Mouse (Mus musculus) gonadal fat pad, adult 2 months (tissue): ENCODE measurements around the gene Prpmp5. TPM values are rescaled to one million over a fixed set of nuclear protein-coding genes. Genes with fewer than 3 reads are reported as not detected.
"Not testable (repeated sequence)": the region's sequence is repeated elsewhere in the genome, so short reads cannot be mapped to it uniquely, and the experiment has no call there.

Source experiments
- DNase-seq: peaks from one replicate; pipeline ENCODE4 v3.0.0-alpha.2; 2012; ENCODE audit warnings: low read depth
- polyA plus RNA-seq: library from polyadenylated mRNA; depleted of rRNA; stranded (reverse); fragments of >200 nt; gene quantifications from 2 replicates; pipeline ENCODE4 v1.2.3, GENCODE M21; 2012; rRNA removed

Gene Prpmp5
- polyA plus RNA-seq: not detected in 2 replicates

DNA sequence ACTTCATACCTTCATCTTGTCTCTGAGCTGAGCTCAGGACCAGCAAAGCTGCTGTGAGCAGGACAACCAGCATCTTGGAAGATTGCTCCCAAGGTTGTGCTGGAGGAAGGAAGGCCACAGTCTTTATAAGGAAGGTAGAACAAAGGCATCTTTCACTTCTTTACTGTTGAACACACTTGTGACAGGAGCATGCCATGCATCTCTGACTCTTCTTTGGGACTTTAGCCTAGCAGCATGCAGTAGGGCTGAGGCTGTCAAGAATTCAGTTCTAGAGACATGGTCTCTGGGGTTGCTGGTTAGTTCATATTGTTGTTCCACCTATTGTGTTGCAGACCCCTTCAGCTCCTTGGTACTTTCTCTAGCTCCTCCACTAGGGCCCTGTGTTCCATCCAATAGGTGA lies at the start of gene Prpmp5:
Gene Prpmp5, minus strand, starts transcription at position 101 of the 400 bp plus-strand sequence.
- not testable (repeated sequence) for DNase-seq

GRCm38 (mm10) chr6:132364034-132364433 lies 49.5 kb upstream of the Prpmp5 start, which contains the start of gene Gm8882:
TSS of gene Gm8882 (minus strand) at chr6:132364134.
- DNase-seq: not testable (repeated sequence)

Other genes with a start within 250 kb of the Prpmp5 start
- gene Prb1, start 104.2 kb downstream of the Prpmp5 start, polyA plus RNA-seq: not detected in 2 replicates
- not detected in 2 replicates for gene Gm8882, start 49.4 kb upstream of the Prpmp5 start, polyA plus RNA-seq